Mouse (Mus musculus) cerebellum, adult 2 months (tissue): ENCODE results near the gene Ndufs7. TPM values are rescaled to one million over a fixed set of nuclear protein-coding genes. Genes with fewer than 3 reads are reported as not detected.

Experiments
- DNase-seq, 2 experiments: peaks; one replicate each; pipeline ENCODE4 v3.0.0; 2021
- H3K27ac ChIP-seq: fragments of 200-500 bp; 2 replicates; pipeline ENCODE4 v1.5.1; 2012; ENCODE audit warnings: low read length, control low read depth, inconsistent platforms; ENCODE audit not compliant: insufficient read depth
- H3K27me3 ChIP-seq: fragments of 200-500 bp; 2 replicates; pipeline ENCODE4 v1.6.1; 2012; ENCODE audit warnings: inconsistent platforms, mild to moderate bottlenecking, low read length, moderate library complexity; ENCODE audit not compliant: control insufficient read depth, insufficient read depth
- H3K4me1 ChIP-seq: fragments of 200-500 bp; 2 replicates; pipeline ENCODE4 v1.6.1; 2011; ENCODE audit warnings: low read length; ENCODE audit not compliant: control insufficient read depth, insufficient read depth
- H3K4me3 ChIP-seq: fragments of 200-500 bp; replicated peaks from 2 replicates; pipeline ENCODE3; 2011; ENCODE audit warnings: mild to moderate bottlenecking, low read depth, low read length, control low read depth; ENCODE audit not compliant: insufficient read depth
- CTCF ChIP-seq: fragments of 200-500 bp; IDR thresholded peaks from 2 replicates; pipeline ENCODE4 v1.5.1; 2011; ENCODE audit warnings: low read depth, mild to moderate bottlenecking, control low read depth, low read length, moderate library complexity, borderline replicate concordance; ENCODE audit not compliant: insufficient read depth
- POLR2A ChIP-seq: fragments of 200-500 bp; IDR thresholded peaks from 2 replicates; pipeline ENCODE4 v1.6.1; 2011; ENCODE audit warnings: low read length, control low read depth, borderline replicate concordance; ENCODE audit not compliant: insufficient read depth
- WGBS: fragments of 180-500 bp; shearing (Covaris S2); methylation state at CpG from one replicate; pipeline ENCODE4 v1.1.7; 2018; 5-methylcytosine and 5-hydroxymethylcytosine counted together
- polyA plus RNA-seq: library from polyadenylated mRNA; depleted of rRNA; stranded (reverse); fragments of >200 nt; gene quantifications from 2 replicates; pipeline ENCODE4 v1.2.3, GENCODE M21; 2012

Ndufs7 gene
- polyA plus RNA-seq, 1 experiment, result 668 TPM

GRCm38 (mm10) chr10:80282481-80283441 is 33.8 kb downstream of the Ndufs7 start:
- WGBS, result 67% methylated on average over 20 of the region's 20 CpGs
- DNase-seq, result no peak
- H3K4me3 ChIP-seq, result no peak overlapping the region
- H3K27me3 ChIP-seq, result no peaks in the 10 kb centered on the region
- TF ChIP-seq CTCF (no peak), POLR2A (no peak)
- peaks cover 35% of the 10 kb centered on the region for H3K4me1 ChIP-seq
- H3K27ac ChIP-seq, result peak overlapping the region; percentile 78

DNA sequence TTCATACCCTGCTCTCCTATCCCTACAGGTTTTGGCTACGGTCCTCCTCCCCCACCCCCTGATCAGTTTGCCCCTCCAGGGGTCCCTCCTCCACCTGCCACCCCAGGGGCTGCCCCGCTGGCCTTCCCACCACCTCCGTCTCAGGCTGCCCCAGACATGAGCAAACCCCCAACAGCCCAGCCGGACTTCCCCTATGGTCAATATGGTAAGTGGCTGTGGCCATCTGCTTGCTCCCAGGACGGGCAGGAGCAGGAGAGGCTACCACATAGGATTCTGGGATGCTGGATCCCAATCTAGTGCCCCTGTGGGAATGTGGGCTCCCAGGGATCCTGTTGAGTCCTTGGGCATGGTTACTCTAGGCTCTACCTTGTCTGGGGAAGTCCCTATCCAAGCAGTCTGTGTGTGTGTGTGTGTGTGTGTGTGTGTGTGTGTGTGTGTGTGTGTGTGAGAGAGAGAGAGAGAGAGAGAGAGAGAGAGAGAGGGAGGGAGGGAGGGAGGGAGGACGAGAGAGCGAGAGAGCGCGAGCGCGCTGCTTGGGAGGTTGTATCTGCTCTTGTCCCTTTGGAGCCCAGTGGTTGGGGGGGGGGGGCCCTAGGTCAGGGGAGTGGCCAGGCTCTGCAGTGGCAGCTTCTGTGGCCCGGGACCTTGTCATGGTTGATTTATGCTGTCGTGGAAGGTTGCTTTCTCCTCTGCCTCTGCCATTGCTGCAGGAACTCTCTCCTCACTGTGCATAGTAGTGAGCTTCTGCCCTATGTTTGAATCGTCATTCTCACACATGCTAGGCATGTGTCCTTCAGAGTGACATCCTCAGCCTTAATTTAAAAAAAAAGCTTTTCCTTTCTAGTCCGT is 36.5 kb downstream of the Ndufs7 start:
- H3K4me3 ChIP-seq, result no peak overlapping the region
- whole genome bisulfite sequencing, result 57% methylated on average over 15 of the region's 15 CpGs
- H3K27me3 ChIP-seq, result no peaks in the 10 kb centered on the region
- peaks cover 35% of the 10 kb centered on the region for H3K4me1 ChIP-seq
- DNase-seq, result no peak
- no peak overlapping the region for H3K27ac ChIP-seq
- TF ChIP-seq POLR2A (no peak), CTCF (no peak)

DNA sequence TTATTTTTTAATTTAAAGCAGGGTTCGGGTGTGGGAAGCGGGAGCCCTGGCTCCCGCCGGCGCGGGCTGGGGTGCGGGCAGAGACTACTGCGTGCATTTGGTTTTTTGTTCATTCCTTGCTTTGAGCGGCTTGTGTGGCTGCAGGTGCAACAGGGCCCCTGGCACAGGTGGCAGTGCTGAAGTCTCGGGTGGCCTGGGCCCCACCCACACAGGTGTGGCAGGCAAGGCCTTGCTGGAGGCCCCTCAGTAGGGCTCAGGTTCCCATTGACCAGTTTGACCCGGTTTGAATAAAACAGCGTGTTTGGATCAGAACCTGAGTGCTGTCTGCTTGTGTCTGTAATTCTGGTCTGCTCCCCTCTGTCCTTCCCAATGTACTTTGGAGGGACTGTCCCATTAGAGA is 39.2 kb downstream of the Ndufs7 start:
- H3K27ac ChIP-seq, result no peak overlapping the region

DNA sequence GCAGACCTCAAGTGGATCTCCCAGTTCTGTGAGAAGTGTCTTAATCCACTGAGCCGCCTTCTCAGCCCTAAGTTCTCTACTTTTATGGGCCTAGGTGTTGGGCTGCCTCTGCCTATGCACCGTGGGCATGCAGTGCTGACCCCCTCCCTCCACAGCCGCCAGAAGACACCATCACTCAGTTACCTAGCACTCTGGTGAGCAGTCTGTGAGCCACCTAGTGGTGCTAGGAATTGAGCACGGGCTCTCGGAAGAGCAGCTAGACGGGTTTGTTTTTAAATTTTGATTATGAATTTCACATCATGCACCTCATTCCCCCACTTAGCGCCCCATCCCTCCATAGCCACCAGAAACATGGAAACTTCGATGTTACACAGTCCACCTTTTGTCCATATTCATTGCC is 39.7 kb downstream of the Ndufs7 start:
- Histone ChIP-seq H3K27me3 (no peaks in the 10 kb centered on the region), H3K4me3 (no peak overlapping the region), H3K27ac (no peak overlapping the region), H3K4me1 (peaks cover 7% of the 10 kb centered on the region)
- 62% methylated on average over 8 of the region's 8 CpGs for WGBS
- TF ChIP-seq POLR2A, result no peak
- TF ChIP-seq CTCF, result no peak
- DNase-seq, result no peak

More for the DNA sequence above, 39.2 kb downstream of the Ndufs7 start:
- WGBS, result 89% methylated on average over 12 of the region's 12 CpGs
- H3K27me3 ChIP-seq, result no peaks in the 10 kb centered on the region
- peaks cover 13% of the 10 kb centered on the region for H3K4me1 ChIP-seq
- no peak overlapping the region for H3K4me3 ChIP-seq
- no peak for DNase-seq
- TF ChIP-seq POLR2A (no peak), CTCF (no peak)

GRCm38 (mm10) chr10:80292251-80293146 is 43.6 kb downstream of the Ndufs7 start, which contains the start of gene Rps15:
TSS of gene Rps15 (plus strand) at chr10:80292453.
- H3K27me3 ChIP-seq, result no peaks in the 10 kb centered on the region
- H3K27ac ChIP-seq, result no peak within 1 kb of the TSS
- peak; percentile 42; the same call in 1 of the 2 replicates for TF ChIP-seq CTCF
- TF ChIP-seq POLR2A, result peak; percentile 97
- DNase-seq, result peak; percentile 94 to 95
- WGBS, result under 1% methylated on average over 72 of the region's 72 CpGs
- H3K4me3 ChIP-seq, result peak within 1 kb of the TSS; percentile 91
- peaks cover 14% of the 10 kb centered on the region for H3K4me1 ChIP-seq

GRCm38 (mm10) chr10:80293325-80293724 is 44.4 kb downstream of the Ndufs7 start:
- no peak for DNase-seq

DNA sequence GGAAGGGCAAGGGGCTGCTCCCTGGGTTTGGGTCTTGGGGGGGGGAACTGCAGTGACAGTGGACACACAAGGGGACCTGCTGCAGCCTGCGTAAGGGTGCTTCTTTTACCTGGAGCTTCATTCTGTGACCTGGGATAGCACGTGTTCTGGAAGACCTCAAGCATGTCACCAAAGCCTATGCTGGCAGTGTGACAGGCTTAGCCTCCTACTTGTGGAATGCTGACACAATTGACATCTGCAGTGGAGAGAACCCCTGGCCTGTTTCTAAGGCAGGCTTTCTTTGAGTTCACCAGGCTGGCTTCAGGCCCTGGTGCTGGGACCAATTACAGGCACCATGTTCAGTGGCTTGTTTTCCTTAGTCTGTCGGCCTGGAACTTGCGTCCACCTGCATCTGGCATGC is 45.4 kb downstream of the Ndufs7 start:
- Histone ChIP-seq H3K4me1 (peaks cover 23% of the 10 kb centered on the region), H3K4me3 (no peak overlapping the region), H3K27ac (no peak overlapping the region), H3K27me3 (no peaks in the 10 kb centered on the region)
- DNase-seq, result no peak
- 63% methylated on average over 4 of the region's 4 CpGs for WGBS
- TF ChIP-seq CTCF (no peak), POLR2A (no peak)

More at GRCm38 (mm10) chr10:80293325-80293724, 44.4 kb downstream of the Ndufs7 start:
- H3K4me3 ChIP-seq, result peak overlapping the region; percentile 91
- no peaks in the 10 kb centered on the region for H3K27me3 ChIP-seq
- 10% methylated on average over 14 of the region's 14 CpGs for WGBS
- H3K27ac ChIP-seq, result no peak overlapping the region
- H3K4me1 ChIP-seq, result peaks cover 20% of the 10 kb centered on the region
- TF ChIP-seq CTCF, result no peak
